Mouse (Mus musculus) adrenal gland, adult (tissue): Measurements from ENCODE around the gene Dcaf12.
A peak's percentile ranks its signal among the peaks of the same experiment; 100 is the strongest.

ENCODE experiments used
- DNase-seq, 2 experiments: peaks; one replicate each; pipeline ENCODE4 v3.0.0; 2022 to 2023; ENCODE audit warnings: low spot score in 1 of 2; ENCODE audit not compliant: inconsistent age in 2 of 2

Dcaf12 gene

GRCm38 (mm10) chr4:41310567-41311563, 3.8 kb downstream of the Dcaf12 start:
- no peak for DNase-seq

- no peak for DNase-seq
Measured at GRCm38 (mm10) chr4:41307406-41307805, 7.3 kb downstream of the Dcaf12 start.

- no peak for DNase-seq
Measured at GRCm38 (mm10) chr4:41304302-41304701, 10.4 kb downstream of the Dcaf12 start.

- no peak for DNase-seq
Measured at GRCm38 (mm10) chr4:41303671-41304070, 11.0 kb downstream of the Dcaf12 start.

GRCm38 (mm10) chr4:41298976-41299375, 15.7 kb downstream of the Dcaf12 start:
- DNase-seq, result no peak

GRCm38 (mm10) chr4:41295960-41296359, 18.7 kb downstream of the Dcaf12 start:
- DNase-seq, result no peak

GRCm38 (mm10) chr4:41295507-41295906, 19.2 kb downstream of the Dcaf12 start:
- DNase-seq, result no peak

- DNase-seq, result no peak
Measured at GRCm38 (mm10) chr4:41293907-41294306, 20.8 kb downstream of the Dcaf12 start.

- no peak for DNase-seq
Measured at GRCm38 (mm10) chr4:41289802-41290201, 24.9 kb downstream of the Dcaf12 start.

- DNase-seq, result peak; percentile 18 to 77
Measured at GRCm38 (mm10) chr4:41286420-41286819, 28.3 kb downstream of the Dcaf12 start.

- DNase-seq, result no peak
Measured at GRCm38 (mm10) chr4:41284087-41284486, 30.6 kb downstream of the Dcaf12 start.

GRCm38 (mm10) chr4:41275927-41276326, 38.8 kb downstream of the Dcaf12 start:
- peak in 1 of 2 experiments; percentile 35 for DNase-seq

GRCm38 (mm10) chr4:41274980-41275850, 39.5 kb downstream of the Dcaf12 start, which contains the start of gene Ubap2:
TSS of gene Ubap2 (minus strand) at chr4:41275144.
- DNase-seq, result peak; percentile 97 to 99

- DNase-seq, result no peak
Measured at GRCm38 (mm10) chr4:41274377-41274979, 40.2 kb downstream of the Dcaf12 start.

GRCm38 (mm10) chr4:41268133-41268532, 46.6 kb downstream of the Dcaf12 start:
- DNase-seq, result no peak

- DNase-seq, result no peak
Measured at GRCm38 (mm10) chr4:41266350-41266749, 48.3 kb downstream of the Dcaf12 start.

- peak in 1 of 2 experiments; percentile 70 for DNase-seq
Measured at GRCm38 (mm10) chr4:41260691-41261090, 54.0 kb downstream of the Dcaf12 start.

GRCm38 (mm10) chr4:41259019-41259418, 55.7 kb downstream of the Dcaf12 start:
- no peak for DNase-seq

- no peak for DNase-seq
Measured at GRCm38 (mm10) chr4:41257752-41258151, 56.9 kb downstream of the Dcaf12 start.

- DNase-seq, result peak in 1 of 2 experiments; percentile 51
Measured at GRCm38 (mm10) chr4:41255564-41256210, 59.0 kb downstream of the Dcaf12 start.
